Mouse (Mus musculus) left cerebral cortex, postnatal 14 days (tissue): ENCODE data around the gene Clk1. TPM values are rescaled to one million over a fixed set of nuclear protein-coding genes. Genes with fewer than 3 reads are reported as not detected.

Source experiments
- DNase-seq, 2 experiments: peaks; one replicate each; pipeline ENCODE4 v3.0.0; 2021 to 2022; ENCODE audit warnings: low spot score in 2 of 2, mixed read lengths in 1 of 2
- intact Hi-C: fragments of 180-260 bp; cut with DNase I; formaldehyde crosslinking; loops from one replicate; pipeline ENCODE4 v1.15.1; 2025
- total RNA-seq, 2 experiments: library from RNA; stranded (reverse); gene quantifications; 2 replicates each; pipeline ENCODE4 v1.2.3; 2021

Clk1 gene
- total RNA-seq, 2 experiments from 2014 or later: 95.1 to 107 TPM

DNA sequence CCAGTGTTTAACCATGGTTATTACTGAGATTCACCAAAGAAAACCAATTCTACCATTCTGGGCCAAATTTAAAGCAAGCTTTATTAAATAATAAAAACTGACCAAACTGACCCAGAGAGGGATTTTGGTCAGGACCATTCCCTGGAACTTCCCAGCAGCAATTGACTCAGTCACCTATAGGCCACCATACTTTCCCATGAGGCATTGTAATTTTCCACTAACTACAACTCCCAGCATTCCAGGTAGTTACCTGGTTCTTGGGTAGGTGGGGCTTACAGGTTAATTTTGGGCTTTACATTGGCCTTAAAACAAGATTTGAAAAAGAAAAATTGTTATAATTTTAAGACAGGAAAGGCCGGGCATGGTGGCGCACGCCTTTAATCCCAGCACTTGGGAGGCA, 58.0 kb downstream of the Clk1 start:
- intact Hi-C loops: no loop called here

DNA sequence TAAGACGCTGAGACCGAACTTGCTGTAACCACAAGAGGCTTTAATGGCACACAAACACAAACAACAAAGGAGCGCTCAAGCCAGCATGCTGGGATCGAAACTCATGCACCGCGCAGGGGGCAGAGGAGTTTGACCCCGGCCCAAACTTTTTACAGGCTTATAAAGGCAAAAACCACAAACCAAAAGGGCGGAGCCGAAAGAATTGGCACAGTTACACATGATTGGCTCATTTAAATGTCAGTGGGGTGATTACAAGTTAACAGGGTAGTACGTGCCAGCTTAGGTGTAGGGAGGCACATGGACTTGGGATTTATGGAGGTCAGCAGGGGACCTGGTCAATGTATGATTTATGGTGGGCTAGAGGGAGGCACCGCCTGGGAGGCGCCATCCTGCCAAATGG, 59.3 kb downstream of the Clk1 start:
- no peak for DNase-seq
- intact Hi-C loops: no loop called here

More for the DNA sequence above, 58.0 kb downstream of the Clk1 start:
- no peak for DNase-seq

DNA sequence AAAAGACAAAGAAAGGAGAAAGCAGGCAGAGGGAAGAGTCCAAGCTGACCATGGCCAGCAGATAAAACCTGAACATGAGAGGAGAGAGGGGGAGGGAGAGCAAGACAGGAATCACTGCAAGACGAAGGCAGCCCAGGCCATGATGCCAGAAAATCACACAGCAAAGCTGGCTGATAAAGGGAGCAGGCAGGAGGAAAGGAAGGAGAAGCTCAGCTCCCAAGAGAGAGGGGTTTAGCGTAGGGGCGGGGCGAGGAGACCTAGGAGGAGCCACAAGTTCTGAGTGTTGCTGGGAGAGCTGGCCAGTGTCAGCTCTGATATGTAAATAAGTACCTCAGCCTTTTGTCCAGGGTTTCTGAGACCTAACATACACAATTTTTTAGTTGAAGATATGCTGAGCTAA, 61.6 kb downstream of the Clk1 start:
- no peak for DNase-seq
- intact Hi-C loops: no loop called here

Other genes with a start within 250 kb of the Clk1 start
- gene Aox4, start 213.7 kb downstream of the Clk1 start, total RNA-seq: 10 to 100 TPM in 1 of 2 experiments, 1 to 10 TPM in 1; 8.0 to 11.5 TPM
- gene Aox2, start 145.7 kb downstream of the Clk1 start, total RNA-seq: under 1 TPM; 0.07 to 0.13 TPM
- gene Bzw1, start 31.2 kb downstream of the Clk1 start, total RNA-seq: 100 to 1,000 TPM; 208 to 225 TPM
- gene Nif3l1, start 21.1 kb upstream of the Clk1 start, total RNA-seq: 10 to 100 TPM; 17.8 to 18.9 TPM
- 10 to 100 TPM; 22.4 to 25.1 TPM for gene Ppil3, start 21.4 kb upstream of the Clk1 start, total RNA-seq
- 10 to 100 TPM; 21.6 to 23.1 TPM for gene Orc2, start 81.0 kb upstream of the Clk1 start, total RNA-seq
- gene Fam126b, start 162.3 kb upstream of the Clk1 start, total RNA-seq: 100 to 1,000 TPM; 106 to 108 TPM
- gene Ndufb3, start 162.3 kb upstream of the Clk1 start, total RNA-seq: 100 to 1,000 TPM; 105 to 107 TPM